Mouse (Mus musculus) testis, adult 2 months (tissue): Measurements from ENCODE around the gene Efna3.

Experiments
- CTCF ChIP-seq: fragments of 200-500 bp; IDR thresholded peaks from 2 replicates; pipeline ENCODE4 v1.5.1; 2012; ENCODE audit warnings: low read depth, mild to moderate bottlenecking, inconsistent platforms, low read length, moderate library complexity; ENCODE audit not compliant: control insufficient read depth, insufficient read depth, insufficient replicate concordance
- POLR2A ChIP-seq: fragments of 200-500 bp; IDR thresholded peaks from 2 replicates; pipeline ENCODE4 v1.6.1; 2012; ENCODE audit warnings: low read depth, mild to moderate bottlenecking, inconsistent platforms, low read length, moderate library complexity; ENCODE audit not compliant: control insufficient read depth

GRCm38 (mm10) chr3:89304440-89304839 lies 18.3 kb downstream of the Efna3 start:
- TF ChIP-seq CTCF (no peak), POLR2A (no peak)
